Mouse (Mus musculus): Measurements from ENCODE around the gene Kras. TPM values are rescaled to one million over a fixed set of nuclear protein-coding genes. Genes with fewer than 3 reads are reported as not detected.

Kras gene
- polyA plus RNA-seq, 1 experiment, result 2.9 TPM

DNA sequence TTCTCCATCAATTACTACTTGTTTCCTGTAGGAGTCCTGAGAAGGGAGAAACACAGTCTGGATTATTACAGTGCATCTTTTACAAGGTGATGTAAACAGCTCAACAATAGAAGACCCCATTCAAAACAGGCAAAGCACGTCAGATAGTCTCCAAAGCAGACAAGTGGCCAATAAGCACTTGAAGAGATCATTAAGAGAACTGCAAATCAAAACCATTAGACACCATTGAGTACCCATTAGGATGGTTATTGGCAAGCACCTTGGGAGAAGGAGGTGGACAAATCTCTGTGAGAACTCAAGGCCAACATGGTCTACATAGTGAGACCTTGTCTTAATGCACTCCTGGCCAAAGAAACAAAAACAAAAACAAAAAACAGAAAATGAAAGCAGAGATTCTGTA lies 15.6 kb downstream of the Kras start:
- TF ChIP-seq GATA1 (IDR thresholded peaks at IDR 0.05; ENCODE audit: low read length) (no peak), TAL1 (IDR thresholded peaks at IDR 0.05; ENCODE audit: low read length) (no peak)
- no peaks in the 10 kb centered on the region for H3K27me3 ChIP-seq (ENCODE audit: control insufficient read depth)
- H3K4me3 ChIP-seq (replicated peaks), result no peak overlapping the region
- H3K9me3 ChIP-seq (ENCODE audit: control insufficient read depth, low read length), result no peaks in the 10 kb centered on the region
- peaks cover 75% of the 10 kb centered on the region for H3K36me3 ChIP-seq (ENCODE audit: control insufficient read depth)
- H3K4me1 ChIP-seq (ENCODE audit: control insufficient read depth), result no peaks in the 10 kb centered on the region; the same call in 1 of the 2 replicates

DNA sequence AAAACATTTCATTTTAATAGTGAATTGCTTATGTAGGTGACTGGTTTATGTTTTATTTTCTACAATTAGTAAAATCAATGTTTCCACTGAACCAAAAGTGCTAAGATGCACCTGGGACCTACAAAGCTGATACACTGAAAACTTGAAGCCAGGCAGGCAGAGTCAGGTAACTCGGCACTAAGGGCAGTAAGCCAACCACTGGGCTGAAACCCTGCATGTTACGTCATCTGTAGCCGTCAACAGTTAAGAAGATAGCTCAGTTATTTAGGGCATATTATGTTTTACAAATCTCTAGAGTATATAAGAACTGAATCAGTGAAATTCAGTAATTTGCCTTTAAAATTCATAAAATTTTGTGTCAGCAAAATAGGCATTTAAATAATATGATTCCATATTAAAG lies 23.7 kb downstream of the Kras start:
- no peaks in the 10 kb centered on the region for H3K9me3 ChIP-seq (ENCODE audit: control insufficient read depth, low read length)
- H3K36me3 ChIP-seq (ENCODE audit: control insufficient read depth), result peaks cover 77% of the 10 kb centered on the region
- no peaks in the 10 kb centered on the region for H3K27me3 ChIP-seq (ENCODE audit: control insufficient read depth)
- H3K4me1 ChIP-seq (ENCODE audit: control insufficient read depth), result no peaks in the 10 kb centered on the region; the same call in 1 of the 2 replicates
- TF ChIP-seq GATA1 (IDR thresholded peaks at IDR 0.05; ENCODE audit: low read length) (no peak), TAL1 (IDR thresholded peaks at IDR 0.05; ENCODE audit: low read length) (no peak)
- H3K4me3 ChIP-seq (replicated peaks), result no peak overlapping the region

DNA sequence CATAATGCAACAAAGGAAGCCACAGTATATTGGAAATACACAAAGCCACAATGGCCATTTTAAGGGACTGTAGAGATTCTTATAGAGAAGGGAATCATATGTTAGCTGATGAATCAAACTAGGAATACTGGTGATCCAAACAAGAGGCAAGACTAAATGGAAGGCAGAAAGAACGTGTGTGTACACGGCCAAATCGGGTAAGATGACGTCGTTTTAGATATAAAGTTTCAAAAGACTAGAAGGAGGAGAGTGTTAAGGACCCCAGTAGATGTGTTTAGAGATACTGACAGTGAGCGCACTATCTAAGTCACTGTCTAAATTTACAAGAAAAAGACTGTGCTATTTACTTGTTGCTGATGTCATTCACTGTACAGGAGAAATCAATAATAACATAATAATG lies 25.8 kb downstream of the Kras start:
- H3K27me3 ChIP-seq (ENCODE audit: control insufficient read depth), result no peaks in the 10 kb centered on the region
- H3K9me3 ChIP-seq (ENCODE audit: control insufficient read depth, low read length), result no peaks in the 10 kb centered on the region
- no peak overlapping the region for H3K4me3 ChIP-seq (replicated peaks)
- H3K36me3 ChIP-seq (ENCODE audit: control insufficient read depth), result peaks cover 79% of the 10 kb centered on the region
- H3K4me1 ChIP-seq (ENCODE audit: control insufficient read depth), result no peaks in the 10 kb centered on the region
- TF ChIP-seq GATA1 (IDR thresholded peaks at IDR 0.05; ENCODE audit: low read length) (no peak), TAL1 (IDR thresholded peaks at IDR 0.05; ENCODE audit: low read length) (no peak)

DNA sequence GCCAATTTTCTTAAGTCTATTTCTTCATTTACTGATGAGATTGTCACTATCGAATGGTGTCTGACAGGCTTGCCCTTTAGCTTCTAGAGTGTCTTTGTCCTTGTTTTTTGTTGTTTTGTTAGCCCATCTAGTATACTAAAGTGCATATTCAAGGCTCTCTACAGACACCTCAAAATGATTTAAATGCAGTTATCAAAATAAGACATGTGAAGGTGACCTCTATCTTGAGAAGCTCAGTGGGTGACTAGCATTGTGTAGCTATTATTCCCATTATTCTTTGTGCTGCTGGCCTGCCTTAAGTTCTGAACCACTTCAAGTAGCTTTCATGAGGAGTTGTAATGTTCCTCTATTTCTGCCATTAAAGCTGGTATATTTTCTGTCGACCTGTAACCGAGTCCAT lies 34.2 kb downstream of the Kras start:
- Histone ChIP-seq H3K9me3 (ENCODE audit: control insufficient read depth, low read length) (no peaks in the 10 kb centered on the region), H3K4me1 (ENCODE audit: control insufficient read depth) (peaks cover 12% of the 10 kb centered on the region), H3K27me3 (ENCODE audit: control insufficient read depth) (no peaks in the 10 kb centered on the region), H3K4me3 (replicated peaks) (no peak overlapping the region), H3K36me3 (ENCODE audit: control insufficient read depth) (peaks cover 56% of the 10 kb centered on the region)
- TF ChIP-seq TAL1 (IDR thresholded peaks at IDR 0.05; ENCODE audit: low read length) (no peak), GATA1 (IDR thresholded peaks at IDR 0.05; ENCODE audit: low read length) (no peak)

DNA sequence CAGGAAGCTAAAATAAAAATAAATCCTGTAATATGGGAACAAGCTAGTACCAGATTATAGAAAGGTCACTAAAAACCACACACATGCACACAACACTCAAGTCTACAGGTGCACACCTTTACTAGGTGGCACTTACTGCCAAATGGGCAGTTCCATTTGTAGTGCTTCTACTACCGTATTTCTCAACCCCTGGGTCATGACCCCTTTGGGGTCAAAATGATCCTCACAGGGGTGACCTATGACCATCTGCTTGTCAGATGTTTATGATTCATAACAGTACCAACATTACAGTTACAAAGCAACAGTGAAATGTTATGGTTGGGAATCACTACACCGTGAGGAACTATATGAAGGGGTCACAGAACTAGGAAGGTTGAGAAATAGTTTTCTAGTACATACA lies 36.1 kb downstream of the Kras start:
- TF ChIP-seq GATA1 (IDR thresholded peaks at IDR 0.05; ENCODE audit: low read length) (no peak), TAL1 (IDR thresholded peaks at IDR 0.05; ENCODE audit: low read length) (no peak)
- Histone ChIP-seq H3K4me3 (replicated peaks) (no peak overlapping the region), H3K4me1 (ENCODE audit: control insufficient read depth) (peaks cover 19% of the 10 kb centered on the region), H3K27me3 (ENCODE audit: control insufficient read depth) (no peaks in the 10 kb centered on the region), H3K36me3 (ENCODE audit: control insufficient read depth) (peaks cover 38% of the 10 kb centered on the region), H3K9me3 (ENCODE audit: control insufficient read depth, low read length) (no peaks in the 10 kb centered on the region)

DNA sequence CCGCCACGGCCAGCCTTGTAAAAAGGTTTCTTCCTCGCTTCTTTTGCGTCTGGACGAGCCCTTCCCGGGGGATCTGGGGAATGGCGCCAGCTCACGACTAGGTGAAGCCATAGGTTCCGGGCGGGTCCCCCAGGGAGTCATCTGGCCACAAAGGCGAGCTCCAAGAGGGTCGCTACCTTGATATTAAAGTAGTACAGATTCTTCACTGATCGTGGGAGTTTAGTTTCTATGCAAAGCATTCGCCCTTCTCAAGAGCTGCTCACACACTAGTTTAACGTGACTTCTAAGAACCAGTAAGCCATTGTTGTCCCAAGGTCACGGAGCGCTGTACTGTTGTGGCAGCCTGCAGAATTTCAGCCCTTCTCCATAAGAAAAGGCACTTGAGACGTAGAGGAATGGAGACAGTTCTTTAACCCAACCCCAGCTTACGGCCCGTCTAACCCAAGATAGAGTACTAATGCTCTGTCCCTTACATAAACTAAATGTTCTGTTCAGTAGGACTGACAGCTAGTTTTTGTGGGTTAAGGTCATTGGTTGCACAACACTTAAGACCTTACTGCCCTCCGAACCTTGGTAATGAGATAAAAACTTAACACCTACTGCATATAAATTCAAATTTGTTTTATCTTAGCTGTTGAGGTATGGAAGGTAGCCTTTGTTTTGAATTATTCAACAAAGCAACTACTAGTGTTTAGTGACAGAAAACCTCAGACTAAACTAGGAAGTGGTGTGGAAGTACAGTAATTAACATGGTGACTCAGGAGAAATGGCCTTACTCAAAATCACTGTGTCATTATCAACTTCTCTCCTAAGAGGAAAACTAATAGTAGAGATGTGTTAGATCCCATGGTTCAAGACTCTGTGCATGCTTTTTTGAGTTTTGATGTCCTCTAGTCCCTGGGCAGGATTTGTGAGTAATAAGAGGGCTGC lies 38.4 kb downstream of the Kras start:
- H3K4me1 ChIP-seq (ENCODE audit: control insufficient read depth), result peaks cover 19% of the 10 kb centered on the region
- H3K36me3 ChIP-seq (ENCODE audit: control insufficient read depth), result peaks cover 19% of the 10 kb centered on the region
- H3K9me3 ChIP-seq (ENCODE audit: control insufficient read depth, low read length), result no peaks in the 10 kb centered on the region
- H3K27me3 ChIP-seq (ENCODE audit: control insufficient read depth), result no peaks in the 10 kb centered on the region
- H3K4me3 ChIP-seq (replicated peaks), result peak overlapping the region; percentile 81
- TF ChIP-seq GATA1 (IDR thresholded peaks at IDR 0.05; ENCODE audit: low read length), result no peak
- TF ChIP-seq TAL1 (IDR thresholded peaks at IDR 0.05; ENCODE audit: low read length), result no peak

DNA sequence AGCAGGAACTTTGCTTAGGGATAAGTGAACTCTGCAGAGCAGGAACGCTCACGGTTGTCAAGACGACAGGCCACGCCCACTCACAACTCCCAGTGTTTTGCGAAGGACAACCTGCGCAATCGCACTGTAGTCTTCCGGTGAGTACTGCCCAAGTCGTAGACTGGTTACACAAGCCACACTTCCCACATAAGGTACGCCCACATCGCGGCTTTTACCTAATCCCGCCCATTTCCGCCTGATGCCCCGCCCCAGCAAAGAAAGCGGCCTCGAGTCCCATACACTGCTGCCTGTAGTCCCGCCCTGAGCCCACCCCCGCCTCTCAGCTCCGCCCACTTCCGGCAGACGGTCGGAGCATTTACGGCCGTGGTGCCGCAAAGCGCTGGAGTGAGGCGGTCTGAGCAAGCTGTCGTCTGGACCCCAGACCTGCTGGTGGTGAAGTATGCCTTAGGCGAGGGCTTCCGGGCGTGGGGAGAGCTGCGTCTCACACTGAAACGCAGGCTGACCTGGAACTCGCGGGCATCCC lies 39.2 kb downstream of the Kras start, which contains the start of the genes Casc1 and Etfrf1:
Gene Casc1, minus strand, starts transcription at position 190 of the 523 bp plus-strand sequence.
Gene Etfrf1, plus strand, starts transcription at position 319 of the 523 bp plus-strand sequence.
- Histone ChIP-seq H3K9me3 (ENCODE audit: control insufficient read depth, low read length) (no peaks in the 10 kb centered on the region), H3K36me3 (ENCODE audit: control insufficient read depth) (peaks cover 12% of the 10 kb centered on the region), H3K4me3 (replicated peaks) (peak within 1 kb of the TSS; percentile 81), H3K4me1 (ENCODE audit: control insufficient read depth) (peaks cover 19% of the 10 kb centered on the region), H3K27me3 (ENCODE audit: control insufficient read depth) (no peaks in the 10 kb centered on the region)
- TF ChIP-seq TAL1 (IDR thresholded peaks at IDR 0.05; ENCODE audit: low read length) (no peak), GATA1 (IDR thresholded peaks at IDR 0.05; ENCODE audit: low read length) (no peak)

DNA sequence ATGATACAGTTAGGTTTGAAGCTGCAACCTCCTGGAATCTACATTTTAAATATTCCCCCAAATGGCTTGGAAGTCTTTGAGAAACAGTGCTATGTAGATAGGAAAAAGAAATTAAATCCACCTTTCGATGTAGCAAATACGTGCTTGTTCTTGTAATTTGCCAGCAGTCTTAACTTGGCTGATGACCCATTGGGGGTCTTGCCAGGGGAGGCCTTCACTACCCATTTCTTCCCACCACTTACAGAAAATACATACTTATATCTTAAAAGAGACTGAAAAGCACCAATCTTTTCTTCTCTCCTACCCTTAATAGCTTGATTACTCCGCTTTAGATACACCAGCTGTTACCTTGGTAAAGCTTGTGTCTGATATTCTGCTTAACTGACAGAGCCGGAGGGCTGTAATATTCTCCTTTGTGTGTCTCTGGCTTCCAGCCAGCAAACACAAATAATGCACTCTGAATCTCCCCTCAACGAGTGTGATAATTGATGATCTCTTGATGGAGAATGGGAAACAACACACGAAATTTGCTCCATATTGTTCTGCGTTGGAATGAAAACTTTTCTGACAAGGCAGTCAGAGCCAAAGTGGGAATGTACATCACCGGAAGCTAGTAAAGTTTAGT lies 39.9 kb downstream of the Kras start:
- TF ChIP-seq GATA1 (IDR thresholded peaks at IDR 0.05; ENCODE audit: low read length) (no peak), TAL1 (IDR thresholded peaks at IDR 0.05; ENCODE audit: low read length) (no peak)
- no peaks in the 10 kb centered on the region for H3K9me3 ChIP-seq (ENCODE audit: control insufficient read depth, low read length)
- peak overlapping the region; percentile 81 for H3K4me3 ChIP-seq (replicated peaks)
- peaks cover 19% of the 10 kb centered on the region for H3K4me1 ChIP-seq (ENCODE audit: control insufficient read depth)
- H3K27me3 ChIP-seq (ENCODE audit: control insufficient read depth), result no peaks in the 10 kb centered on the region
- peaks cover 7% of the 10 kb centered on the region for H3K36me3 ChIP-seq (ENCODE audit: control insufficient read depth)

DNA sequence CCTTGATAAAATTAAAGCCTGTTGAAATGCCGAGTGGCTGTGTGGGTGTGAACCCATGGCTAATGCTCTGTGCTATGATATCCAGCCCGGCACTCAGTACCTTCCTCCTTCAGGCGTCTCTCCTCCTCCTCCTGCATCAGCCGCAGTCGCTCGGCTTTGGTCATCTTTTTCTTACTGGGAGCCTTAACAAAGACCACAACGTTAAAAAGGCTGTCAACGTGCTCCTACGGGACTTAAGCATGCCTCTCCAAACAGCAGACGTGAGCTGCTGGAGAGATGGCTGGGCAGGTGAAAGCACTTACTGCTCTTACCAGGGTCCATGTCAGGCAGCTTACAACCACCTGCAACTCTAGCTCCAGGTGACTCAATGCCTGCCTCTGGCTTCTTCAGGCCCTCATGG lies 44.9 kb downstream of the Kras start:
- no peaks in the 10 kb centered on the region for H3K27me3 ChIP-seq (ENCODE audit: control insufficient read depth)
- no peaks in the 10 kb centered on the region for H3K36me3 ChIP-seq (ENCODE audit: control insufficient read depth)
- TF ChIP-seq GATA1 (IDR thresholded peaks at IDR 0.05; ENCODE audit: low read length) (no peak), TAL1 (IDR thresholded peaks at IDR 0.05; ENCODE audit: low read length) (no peak)
- peaks cover 2% of the 10 kb centered on the region for H3K4me1 ChIP-seq (ENCODE audit: control insufficient read depth)
- no peaks in the 10 kb centered on the region for H3K9me3 ChIP-seq (ENCODE audit: control insufficient read depth, low read length)
- H3K4me3 ChIP-seq (replicated peaks), result no peak overlapping the region
